Mouse (Mus musculus): ENCODE results near the gene 1700037H04Rik.

1700037H04Rik gene

DNA sequence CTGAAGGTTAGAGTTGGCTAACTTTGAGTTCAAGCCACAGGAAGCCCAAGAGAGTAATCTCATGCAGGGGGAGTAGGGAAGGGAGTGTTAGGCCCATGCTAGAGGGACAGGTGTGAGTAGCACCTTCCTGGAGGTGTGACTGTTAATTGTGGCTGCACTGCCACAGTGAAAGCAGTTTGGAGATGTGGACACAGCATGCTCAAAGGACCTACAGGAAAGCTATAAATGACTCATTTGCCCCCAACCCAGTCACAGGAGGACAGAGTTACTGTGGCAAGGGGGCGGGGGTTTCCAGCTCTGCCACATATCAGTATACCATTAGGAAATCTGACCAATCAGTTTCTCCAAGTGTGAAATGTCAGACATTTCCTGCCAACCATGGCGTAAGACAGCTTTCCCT, 14.3 kb downstream of the 1700037H04Rik start:
- no peak for DNase-seq

DNA sequence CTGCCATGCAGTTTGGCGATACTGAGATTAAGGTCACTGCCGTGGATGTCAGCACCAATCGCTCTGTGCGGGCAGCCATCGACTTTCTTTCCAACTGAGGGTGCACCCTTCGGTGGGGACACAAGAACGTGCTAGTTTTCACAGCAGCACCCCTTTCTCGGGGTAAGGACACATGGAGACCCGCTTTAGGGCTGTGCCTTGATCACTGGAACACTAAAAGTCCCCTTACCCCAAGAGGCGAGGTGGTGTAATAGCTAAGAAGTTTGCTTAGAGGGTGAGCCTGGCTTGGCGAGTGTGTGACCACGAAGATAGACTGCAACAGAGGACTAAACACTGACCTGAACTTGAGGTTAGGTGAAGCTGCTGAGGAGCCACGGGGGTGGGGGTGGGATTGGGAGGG, 14.8 kb downstream of the 1700037H04Rik start:
- DNase-seq, result no peak

DNA sequence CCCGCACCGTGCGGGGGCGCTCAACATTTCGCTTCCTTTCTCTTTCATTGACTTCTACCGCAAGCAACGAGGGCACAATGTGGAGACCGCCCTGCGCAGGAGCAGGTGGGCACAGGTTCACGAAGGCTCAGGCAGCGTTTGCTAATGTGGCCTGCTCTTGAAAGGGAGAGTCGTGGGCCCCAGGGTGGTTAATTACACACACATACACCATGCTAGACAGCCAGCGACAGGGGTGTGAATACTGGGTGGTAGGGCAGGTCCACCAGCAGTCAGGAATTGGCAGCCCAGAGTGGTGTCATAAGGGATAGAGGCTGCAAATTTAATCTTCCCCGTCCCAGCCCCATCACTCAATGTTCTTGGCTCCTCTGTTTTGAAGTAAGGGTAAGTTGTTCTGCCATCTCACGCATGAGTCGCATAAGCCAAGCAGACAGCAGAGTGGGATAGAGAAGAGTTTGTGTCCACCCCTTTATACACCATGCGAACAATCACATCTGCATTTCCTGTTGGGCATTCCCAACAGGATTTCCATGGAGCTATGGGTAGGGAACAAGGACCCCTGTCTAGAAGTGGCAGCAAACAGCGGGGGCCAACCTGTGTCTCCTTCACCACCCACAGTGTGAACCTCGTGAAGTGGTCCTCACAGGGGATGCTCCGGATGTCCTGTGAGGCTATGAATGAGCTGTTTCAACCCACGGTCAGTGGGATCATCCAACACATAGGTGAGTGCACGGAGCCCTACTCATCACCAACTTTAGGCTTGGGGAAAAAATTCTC, 16.7 kb downstream of the 1700037H04Rik start:
- no peak for DNase-seq

DNA sequence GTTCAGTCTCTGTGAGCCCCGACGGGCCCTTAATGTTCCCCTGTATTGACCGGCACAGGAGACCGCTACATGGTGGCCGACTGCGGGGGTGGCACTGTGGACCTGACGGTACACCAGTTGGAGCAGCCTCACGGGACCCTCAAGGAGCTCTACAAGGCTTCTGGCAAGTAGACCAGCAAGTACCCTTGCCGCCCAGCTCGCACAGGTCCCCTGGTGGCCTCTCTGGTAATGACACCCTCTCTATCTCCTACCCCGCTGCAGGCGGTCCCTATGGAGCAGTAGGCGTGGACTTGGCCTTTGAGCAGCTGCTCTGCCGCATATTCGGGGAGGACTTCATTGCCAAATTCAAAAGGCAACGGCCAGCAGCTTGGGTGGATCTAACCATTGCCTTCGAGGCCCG, 17.3 kb downstream of the 1700037H04Rik start:
- DNase-seq, result peak; percentile 76 to 82

DNA sequence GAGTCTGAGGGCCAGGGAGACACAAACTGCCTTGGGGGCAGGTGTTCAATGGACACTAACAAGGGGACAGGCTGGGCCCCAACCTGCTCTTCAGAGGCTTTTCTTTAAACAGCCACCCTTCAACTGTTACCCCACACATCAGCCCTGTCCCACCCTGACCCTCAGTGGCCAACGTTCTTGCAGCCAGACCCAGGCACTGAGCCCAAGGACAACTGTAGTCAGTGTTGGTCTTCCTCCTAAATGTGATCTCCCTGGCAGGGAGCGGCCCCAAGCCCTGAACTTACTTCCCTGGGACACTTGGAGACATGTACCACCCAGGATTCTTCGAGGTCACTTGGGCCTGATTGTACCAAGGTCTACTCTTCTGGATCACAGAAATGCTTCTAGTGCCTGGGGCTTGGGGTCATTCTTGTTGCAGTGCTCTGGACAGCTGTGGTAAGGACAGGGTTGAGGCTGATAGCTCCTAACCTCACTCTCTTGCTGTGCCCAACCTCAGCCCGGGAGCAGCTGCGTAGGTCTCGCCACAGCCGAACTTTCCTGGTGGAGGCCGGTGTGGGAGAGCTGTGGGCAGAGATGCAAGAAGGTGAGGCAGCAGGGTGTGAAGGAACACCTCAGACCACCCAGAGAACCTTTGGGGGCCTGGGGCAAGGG, 18.4 kb downstream of the 1700037H04Rik start:
- no peak for DNase-seq

DNA sequence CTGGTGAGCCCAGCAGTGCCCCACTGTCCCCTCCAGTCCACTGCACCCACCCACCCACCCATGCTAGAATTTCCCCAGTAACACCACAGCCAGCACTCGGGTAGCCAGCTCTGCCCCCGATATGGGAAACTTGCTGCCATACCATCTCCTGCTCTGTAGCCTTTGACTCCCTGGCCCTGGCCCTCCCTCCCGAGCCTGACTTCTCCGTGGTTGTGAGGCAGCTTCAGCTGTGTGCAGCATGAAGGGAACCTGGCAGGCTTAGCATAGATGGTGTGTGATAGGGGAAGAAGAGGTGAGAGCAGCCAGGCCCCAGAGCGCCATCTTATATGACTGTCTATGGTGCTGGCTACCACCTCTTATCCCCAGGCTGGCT, 19.4 kb downstream of the 1700037H04Rik start:
- DNase-seq, result no peak

DNA sequence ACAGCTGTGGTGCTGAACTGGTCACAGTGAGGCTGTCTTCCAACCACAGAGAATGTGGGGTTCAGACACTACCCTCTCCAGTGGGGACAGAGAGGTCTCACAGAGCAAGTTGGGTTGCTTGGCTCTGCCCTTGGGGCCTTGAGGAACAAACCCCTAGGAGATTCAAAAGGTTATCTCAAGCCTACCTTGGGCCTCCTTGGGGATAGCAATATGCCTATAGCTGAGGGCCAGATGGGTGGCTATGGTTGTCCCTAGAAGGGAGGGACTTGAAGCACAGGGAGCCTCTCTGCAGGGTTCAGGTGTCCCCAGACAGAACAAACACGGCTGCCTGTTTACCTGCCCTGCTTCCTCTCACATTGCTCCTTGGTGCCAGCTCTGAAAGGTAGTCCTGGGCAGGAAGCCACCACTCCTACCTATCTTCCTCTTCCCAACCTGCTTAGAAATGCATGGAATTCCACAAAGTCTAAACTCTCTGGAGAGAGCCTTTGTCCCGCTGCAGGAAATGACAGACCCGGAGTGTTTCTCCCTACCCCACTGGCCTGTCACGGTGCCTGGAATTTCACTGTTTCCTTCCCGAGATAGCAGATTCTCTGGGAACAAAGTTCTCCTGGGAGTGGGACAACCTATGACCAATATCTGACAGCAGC, 19.9 kb downstream of the 1700037H04Rik start:
- DNase-seq, result peak; percentile 28 to 56

DNA sequence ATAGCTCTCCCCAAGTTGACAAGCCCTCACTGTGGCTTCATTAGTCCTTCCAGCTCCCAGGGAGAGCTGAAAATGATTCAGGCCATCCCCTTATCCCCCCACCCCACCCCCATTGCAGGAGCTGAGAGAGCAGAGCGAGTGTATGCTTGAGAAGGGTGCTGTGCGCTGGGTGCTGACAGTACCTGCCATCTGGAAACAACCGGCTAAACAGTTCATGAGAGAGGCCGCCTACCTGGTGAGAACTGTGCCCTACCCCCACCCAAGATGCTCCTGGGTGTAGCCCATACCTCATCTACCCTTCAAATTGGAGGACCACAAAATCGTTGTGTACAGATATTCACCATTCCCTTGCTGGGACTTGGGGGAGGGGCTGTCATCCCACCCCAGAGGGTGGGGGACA, 20.6 kb downstream of the 1700037H04Rik start:
- peak in 1 of 2 experiments; percentile 2 for DNase-seq

DNA sequence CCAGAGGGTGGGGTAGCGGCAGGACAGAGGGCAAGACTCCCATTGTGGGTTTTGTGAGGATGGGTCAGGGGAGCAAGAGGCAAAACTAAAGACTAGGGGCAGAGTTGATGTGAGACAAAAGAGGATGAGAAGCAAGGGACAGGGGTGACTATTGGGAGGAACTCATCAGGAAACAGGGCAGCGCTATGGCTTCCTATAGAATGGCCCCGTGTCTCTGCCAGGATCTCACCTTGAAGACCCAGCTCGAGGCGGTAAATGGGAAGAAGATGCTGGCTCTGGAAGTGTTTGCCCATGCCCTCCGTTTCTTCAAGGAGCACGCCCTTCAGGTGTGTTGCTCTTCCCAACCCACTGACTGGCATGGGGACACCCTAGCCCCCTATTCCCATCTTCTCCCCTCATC, 21.1 kb downstream of the 1700037H04Rik start:
- peak in 1 of 2 experiments; percentile 2 for DNase-seq

DNA sequence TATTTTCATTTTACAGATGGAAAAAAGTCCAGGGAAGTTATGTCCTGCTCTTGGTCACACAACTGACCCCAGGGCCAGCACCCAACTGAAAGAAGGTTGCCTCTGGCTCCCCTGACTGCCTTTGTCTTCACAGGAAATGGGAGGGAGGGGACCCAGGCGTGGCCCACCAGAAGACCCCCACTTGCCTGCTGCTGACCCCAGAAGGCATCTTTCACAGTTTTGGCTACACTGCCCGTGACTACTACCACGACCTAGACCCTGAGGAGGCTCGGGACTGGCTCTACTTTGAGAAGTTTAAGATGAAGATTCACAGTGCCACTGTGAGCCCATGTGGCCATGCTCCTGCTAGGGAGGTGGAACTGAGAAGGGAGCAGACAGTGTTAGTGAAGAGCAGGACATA, 21.6 kb downstream of the 1700037H04Rik start:
- peak in 1 of 2 experiments; percentile 2 for DNase-seq

DNA sequence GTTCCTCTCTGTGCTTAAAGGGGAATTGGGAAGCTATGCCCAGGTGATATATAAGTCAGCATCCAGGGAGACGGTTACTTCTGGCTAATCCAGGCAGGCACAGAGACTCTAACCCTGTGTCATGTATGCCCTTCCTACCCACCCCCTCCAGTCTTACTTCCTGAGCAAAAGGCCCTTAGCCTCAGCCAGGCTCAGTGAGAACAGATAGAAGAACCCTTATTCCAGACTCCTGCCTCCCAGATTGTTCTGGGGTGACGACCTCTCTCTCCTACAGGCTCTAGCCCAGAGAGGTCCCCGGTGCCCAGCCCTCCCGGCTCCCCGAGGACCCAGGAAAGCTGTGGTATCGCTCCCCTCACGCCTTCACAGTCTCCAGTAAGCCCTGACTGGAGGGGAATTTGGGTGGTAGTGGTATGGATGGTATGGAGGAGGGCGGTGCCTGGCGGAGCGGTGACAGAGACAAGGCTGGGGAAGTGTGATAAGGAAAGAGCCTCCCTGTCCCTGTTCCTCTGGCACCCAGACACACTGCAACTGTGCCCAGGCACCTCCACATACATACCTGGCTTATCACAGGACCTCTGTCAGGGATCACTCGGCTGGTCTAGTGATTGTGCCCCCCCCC, 24.3 kb downstream of the 1700037H04Rik start:
- DNase-seq, result no peak

DNA sequence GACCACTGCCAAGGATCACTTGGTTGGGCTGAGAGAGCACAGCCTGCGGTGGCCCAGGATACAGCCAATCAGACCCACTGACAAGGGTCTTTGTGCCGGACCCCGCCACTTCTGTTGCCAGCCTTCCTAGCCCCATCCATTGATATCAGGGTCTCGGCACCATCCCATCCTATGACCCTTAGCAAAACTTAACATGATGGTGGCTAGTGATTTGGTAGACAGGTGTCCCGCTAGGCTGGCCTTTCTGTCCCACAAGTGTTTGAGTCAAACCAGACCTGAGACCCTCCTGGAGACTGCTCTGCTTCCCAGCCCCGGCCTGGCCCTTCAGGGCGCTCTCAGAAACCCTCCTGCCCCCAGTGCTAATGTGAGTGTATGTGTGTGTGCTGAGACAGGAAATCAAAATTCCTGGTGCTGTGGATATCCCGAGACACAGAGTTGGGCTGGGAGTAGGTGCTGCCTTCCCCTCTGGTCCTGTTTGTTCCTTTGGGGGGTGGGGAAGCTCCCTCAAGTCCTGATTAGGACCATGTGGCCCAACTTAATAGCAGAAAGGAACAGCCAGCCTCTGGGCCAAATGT, 25.0 kb downstream of the 1700037H04Rik start:
- DNase-seq, result no peak

DNA sequence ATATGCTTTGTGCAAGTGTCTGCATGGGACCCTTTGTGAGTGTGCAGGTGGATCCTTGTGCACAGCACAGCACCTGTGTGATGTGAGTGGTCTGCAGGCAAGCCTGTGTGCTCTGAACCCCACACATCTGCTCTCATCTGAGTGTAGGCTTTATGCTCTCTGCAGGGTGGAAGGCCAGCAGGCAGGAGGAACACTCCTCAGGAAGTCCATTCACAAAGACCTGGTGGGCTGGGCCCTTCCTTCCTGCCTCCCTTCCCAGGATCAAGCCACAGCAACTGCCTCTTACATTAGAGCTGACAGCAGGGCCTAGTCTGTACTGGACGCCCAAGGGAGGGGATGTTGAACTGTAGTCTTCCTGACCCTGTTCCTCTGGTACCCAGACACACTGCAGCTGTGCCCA, 25.5 kb downstream of the 1700037H04Rik start:
- peak; percentile 75 to 81 for DNase-seq

DNA sequence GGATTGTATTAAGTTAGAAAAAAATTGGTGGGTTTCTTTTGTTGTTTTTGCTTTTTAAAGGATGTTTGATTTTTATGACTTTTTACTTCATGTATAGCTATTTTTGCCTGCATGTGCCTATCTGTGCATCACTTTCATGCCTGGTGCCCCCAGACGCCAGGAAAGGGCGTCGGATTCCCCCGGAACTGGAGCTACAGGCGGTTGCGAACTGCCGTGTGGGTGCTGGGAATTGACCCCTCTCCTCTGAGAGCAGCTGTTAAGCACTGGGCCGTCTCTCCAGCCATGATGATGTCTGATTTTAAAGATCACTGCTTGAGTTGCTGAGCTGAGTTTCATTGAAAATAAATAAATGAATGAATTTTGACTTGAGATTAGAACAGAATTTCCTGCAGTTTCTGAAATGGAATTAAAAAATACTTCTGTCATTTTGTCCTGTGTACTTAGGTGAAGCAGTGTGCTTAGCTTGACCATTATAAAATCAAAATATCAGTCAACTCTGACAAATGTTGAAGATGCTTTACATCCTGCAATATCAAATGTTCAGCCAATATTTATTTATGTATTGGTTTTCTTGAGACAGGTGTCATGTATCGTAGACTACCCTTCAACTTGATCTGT, 26.8 kb downstream of the 1700037H04Rik start, which contains the start of gene Gm11037:
Gene Gm11037 (plus strand): TSS at position 568 of the 618 bp plus-strand sequence.
- DNase-seq, result no peak

DNA sequence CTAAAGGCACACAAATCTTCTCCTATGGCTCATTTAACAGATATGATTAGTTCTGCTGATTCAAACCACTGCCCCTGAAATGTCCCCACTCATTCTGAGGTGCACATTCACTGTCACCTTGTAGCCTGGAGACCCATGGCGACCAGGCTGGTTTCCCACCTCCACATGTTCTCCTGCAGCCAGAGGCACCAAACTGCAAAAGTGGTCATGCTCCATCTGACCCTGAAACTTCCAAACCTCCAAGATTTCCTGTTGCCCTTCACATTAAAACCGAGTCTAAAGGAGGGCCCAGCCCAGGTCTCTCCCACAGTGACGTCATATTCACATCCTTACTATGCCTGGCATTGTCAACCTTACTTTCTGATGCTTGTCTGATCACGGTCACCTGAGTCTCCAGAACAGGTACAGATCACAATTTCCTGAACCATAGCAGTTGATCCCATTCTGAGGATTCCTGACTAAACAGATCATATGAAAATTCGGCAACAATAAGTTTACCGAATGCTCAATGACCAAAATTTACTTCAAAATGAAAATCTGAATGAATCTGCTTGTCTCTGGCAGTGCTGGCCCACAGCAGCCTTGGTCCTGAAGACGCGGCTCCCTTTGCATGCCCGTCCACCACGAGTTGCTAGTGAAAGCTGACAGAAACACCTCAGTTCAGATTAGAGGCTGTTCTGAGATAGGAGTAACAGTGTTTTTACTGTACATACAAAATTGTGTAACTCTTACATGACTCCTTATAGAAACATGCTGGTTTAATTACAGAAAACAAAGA, 27.6 kb downstream of the 1700037H04Rik start:
- no peak for DNase-seq

DNA sequence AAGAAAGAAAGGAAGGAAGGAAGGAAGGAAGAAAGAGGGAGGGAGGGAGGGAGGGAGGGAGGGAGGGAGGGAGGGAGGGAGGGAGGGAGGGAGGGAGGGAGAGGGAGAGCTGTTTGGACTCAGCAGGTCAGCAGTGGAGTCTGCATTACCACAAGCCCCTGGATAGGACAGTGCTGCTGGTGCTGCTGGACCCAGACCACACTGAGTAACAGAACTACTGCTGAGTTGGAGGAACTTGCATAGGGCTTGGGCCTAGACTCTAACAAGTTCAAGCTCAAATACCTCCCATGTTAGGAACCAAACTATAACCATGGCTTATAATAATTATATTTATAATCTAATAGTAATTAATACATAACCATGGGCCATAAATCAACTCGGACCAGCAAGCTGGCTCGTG, 29.0 kb downstream of the 1700037H04Rik start:
- DNase-seq, result no peak

DNA sequence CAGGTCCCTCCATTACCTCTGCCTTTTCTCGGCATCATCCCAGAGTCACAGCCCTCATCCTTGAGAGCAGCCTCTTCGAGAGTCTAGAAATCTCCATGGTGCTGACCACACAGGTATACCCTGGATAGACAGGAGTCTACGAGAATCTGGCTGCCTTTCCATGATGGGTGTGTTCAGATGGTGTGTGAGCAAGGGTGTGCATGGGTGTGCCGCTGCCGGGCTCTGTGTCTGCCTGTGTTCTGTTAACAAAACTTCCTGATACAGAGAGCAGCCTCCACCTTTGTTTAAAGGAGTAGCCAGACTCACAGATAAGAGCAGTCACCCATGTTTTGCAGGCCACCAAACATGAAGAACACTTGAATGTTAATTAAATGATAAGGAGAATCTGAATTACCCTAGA, 30.0 kb downstream of the 1700037H04Rik start:
- peak; percentile 46 to 57 for DNase-seq

DNA sequence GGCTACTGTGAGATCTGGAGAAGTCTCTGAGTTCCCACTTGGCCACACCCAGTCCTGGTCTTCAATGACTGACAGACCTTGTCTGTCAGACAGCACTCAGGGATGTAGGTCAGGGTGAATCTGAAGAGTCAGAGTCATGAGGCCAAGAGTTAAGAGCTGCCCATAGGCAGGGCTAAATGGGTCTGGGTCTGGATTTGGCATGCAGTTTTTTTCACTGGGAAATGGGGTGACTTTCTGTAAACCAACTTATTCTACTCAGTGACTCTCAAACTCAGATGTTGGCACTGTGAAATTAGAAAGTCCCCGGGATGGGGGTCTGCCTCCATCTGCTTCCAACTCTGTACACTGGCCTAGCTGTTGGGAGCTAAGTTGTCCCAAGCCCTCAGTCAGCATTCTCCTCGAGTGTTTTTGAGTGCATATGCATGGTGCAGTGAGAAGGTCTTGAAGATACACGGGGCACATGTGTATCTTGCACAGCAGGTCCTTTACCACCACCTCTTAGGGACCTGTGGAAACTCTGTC, 31.2 kb downstream of the 1700037H04Rik start:
- no peak for DNase-seq

DNA sequence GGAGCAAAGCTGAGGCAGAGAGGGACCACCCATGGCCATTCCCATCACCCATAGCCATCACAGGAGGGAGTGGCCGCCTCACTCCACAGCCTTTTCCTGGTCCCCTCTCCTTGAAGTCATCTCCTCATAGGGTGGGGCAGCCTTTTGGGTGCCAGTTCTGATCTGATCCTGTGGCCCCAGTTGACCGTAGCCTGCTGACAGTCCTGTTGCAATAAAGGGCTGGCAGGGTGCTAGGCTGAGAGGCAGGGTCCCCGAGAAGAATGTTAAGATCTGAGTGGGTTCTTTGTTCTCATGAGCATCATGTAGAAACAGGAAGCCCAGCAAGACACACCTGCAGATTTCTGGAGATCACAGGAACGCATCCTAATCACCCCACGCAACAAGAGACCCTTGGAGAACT, 31.7 kb downstream of the 1700037H04Rik start:
- DNase-seq, result peak; percentile 59 to 74

DNA sequence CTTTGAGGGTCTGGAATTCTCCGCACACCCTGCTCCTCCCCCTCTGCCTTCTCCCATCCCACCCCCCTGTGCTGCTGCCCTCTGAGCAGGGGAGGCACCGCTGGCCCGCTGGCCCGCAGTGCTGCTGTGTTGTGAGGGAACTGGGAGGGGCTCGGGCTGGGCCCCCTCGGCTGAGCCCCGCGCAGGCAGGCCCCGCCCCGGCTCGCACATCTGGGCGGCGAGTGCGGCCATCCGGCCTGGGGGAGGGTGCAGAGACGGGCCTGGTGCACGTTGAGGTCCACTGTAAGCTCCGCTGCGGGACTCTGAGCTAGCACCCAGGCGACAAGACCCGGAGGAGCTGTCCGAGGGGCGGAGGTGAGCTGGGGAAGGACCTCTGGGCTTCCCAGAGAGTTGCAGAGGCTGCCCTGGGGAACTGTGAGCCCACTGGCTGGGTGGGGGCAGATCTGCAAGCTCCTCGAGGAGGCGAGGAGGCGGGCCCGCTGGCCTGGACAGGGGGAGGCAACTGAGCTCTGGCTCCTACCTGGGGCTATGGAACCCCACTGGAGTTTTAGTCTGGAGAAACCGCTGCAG, 32.6 kb downstream of the 1700037H04Rik start, which contains the start of gene Hspa12b:
Gene Hspa12b (plus strand): TSS at position 120 of the 570 bp plus-strand sequence.
- DNase-seq, result peak; percentile 63 to 75
